Mouse (Mus musculus) lung, postnatal 0 days (tissue): ENCODE measurements around the gene Stard3. TPM values are rescaled to one million over a fixed set of nuclear protein-coding genes. Genes with fewer than 3 reads are reported as not detected.

Experiments
- ATAC-seq: fragments of 200-750 bp; cut with Nextera tagmentation; 2 replicates; pipeline ENCODE4 v1.8.0; 2017; ENCODE audit warnings: moderate library complexity
- DNase-seq: peaks from one replicate; pipeline ENCODE4 v3.0.0-alpha.2; 2016; ENCODE audit warnings: low spot score
- H3K27ac ChIP-seq: fragments of 300-500 bp; sonication (generic); 2 replicates; pipeline ENCODE4 v1.5.1; 2014; ENCODE audit warnings: antibody characterized with exemption, mild to moderate bottlenecking, low read length, mixed read lengths
- H3K27me3 ChIP-seq: fragments of 300-500 bp; sonication (generic); replicated peaks from 2 replicates; pipeline ENCODE4 v1.6.1; 2014; ENCODE audit warnings: low read length, mixed read lengths; ENCODE audit not compliant: insufficient read depth
- H3K36me3 ChIP-seq: fragments of 300-500 bp; sonication (generic); 2 replicates; pipeline ENCODE4 v1.6.1; 2014; ENCODE audit warnings: low read length, mixed read lengths; ENCODE audit not compliant: insufficient read depth
- H3K4me1 ChIP-seq: fragments of 300-500 bp; sonication (generic); 2 replicates; pipeline ENCODE4 v1.6.1; 2014; ENCODE audit warnings: antibody characterized with exemption, low read depth, low read length, mixed read lengths; ENCODE audit not compliant: insufficient read depth
- H3K4me2 ChIP-seq: fragments of 300-500 bp; sonication (generic); replicated peaks from 2 replicates; pipeline ENCODE4 v1.6.1; 2014; ENCODE audit warnings: low read depth, mild to moderate bottlenecking, low read length, moderate library complexity, mixed read lengths
- H3K4me3 ChIP-seq: fragments of 300-500 bp; sonication (generic); 2 replicates; pipeline ENCODE4 v1.5.1; 2014; ENCODE audit warnings: low read depth, low read length
- H3K9ac ChIP-seq: fragments of 300-500 bp; sonication (generic); replicated peaks from 2 replicates; pipeline ENCODE4 v1.6.1; 2014; ENCODE audit warnings: low read depth, mild to moderate bottlenecking
- H3K9me3 ChIP-seq: fragments of 300-500 bp; sonication (generic); 2 replicates; pipeline ENCODE4 v1.6.1; 2016; ENCODE audit warnings: low read length, mixed read lengths
- CTCF ChIP-seq: IDR thresholded peaks from 2 replicates; pipeline ENCODE4 v1.5.1; 2016; ENCODE audit warnings: antibody characterized with exemption, mild to moderate bottlenecking
- EP300 ChIP-seq: IDR thresholded peaks from 2 replicates; pipeline ENCODE4 v1.6.1; 2016; ENCODE audit warnings: antibody characterized with exemption, mild to moderate bottlenecking, control low read depth
- WGBS: fragments of 180-500 bp; shearing (Covaris S2); extraction: QIAGEN DNeasy Blood & Tissue Kit; methylation state at CpG from one replicate; pipeline ENCODE4 v1.1.7; 2014; 5-methylcytosine and 5-hydroxymethylcytosine counted together
- polyA plus RNA-seq: library from polyadenylated mRNA; unstranded; fragments of >200 nt; fragmentation: Nextera tagmentation; extraction: Ambion mirVana; gene quantifications from 2 replicates; pipeline ENCODE4 v1.2.1, GENCODE M21; 2015

Gene Stard3
- polyA plus RNA-seq, 1 experiment from 2014 or later, result 73.1 TPM

- Histone ChIP-seq H3K27me3 (peaks cover 79% of the 10 kb centered on the region), H3K27ac (no peak overlapping the region), H3K36me3 (no peaks in the 10 kb centered on the region), H3K4me1 (no peaks in the 10 kb centered on the region), H3K4me3 (no peak overlapping the region), H3K4me2 (no peak overlapping the region), H3K9ac (no peak overlapping the region), H3K9me3 (no peaks in the 10 kb centered on the region)
- 10% methylated on average over 2 of the region's 2 CpGs for WGBS
- ATAC-seq (no peak), DNase-seq (no peak)
- no peak for TF ChIP-seq EP300
Measured at GRCm38 (mm10) chr11:98319944-98320343, 38.2 kb upstream of the Stard3 start.

GRCm38 (mm10) chr11:98320381-98320780 lies 37.8 kb upstream of the Stard3 start:
- H3K27me3 ChIP-seq, result peaks cover 81% of the 10 kb centered on the region
- H3K4me3 ChIP-seq, result no peak overlapping the region
- H3K36me3 ChIP-seq, result no peaks in the 10 kb centered on the region
- DNase-seq, result no peak
- no peak overlapping the region for H3K27ac ChIP-seq
- ATAC-seq, result no peak
- WGBS, result 8% methylated on average over 10 of the region's 12 CpGs
- H3K9ac ChIP-seq, result no peak overlapping the region
- H3K9me3 ChIP-seq, result no peaks in the 10 kb centered on the region
- no peaks in the 10 kb centered on the region for H3K4me1 ChIP-seq
- no peak for TF ChIP-seq CTCF
- no peak for TF ChIP-seq EP300
- no peak overlapping the region for H3K4me2 ChIP-seq

DNA sequence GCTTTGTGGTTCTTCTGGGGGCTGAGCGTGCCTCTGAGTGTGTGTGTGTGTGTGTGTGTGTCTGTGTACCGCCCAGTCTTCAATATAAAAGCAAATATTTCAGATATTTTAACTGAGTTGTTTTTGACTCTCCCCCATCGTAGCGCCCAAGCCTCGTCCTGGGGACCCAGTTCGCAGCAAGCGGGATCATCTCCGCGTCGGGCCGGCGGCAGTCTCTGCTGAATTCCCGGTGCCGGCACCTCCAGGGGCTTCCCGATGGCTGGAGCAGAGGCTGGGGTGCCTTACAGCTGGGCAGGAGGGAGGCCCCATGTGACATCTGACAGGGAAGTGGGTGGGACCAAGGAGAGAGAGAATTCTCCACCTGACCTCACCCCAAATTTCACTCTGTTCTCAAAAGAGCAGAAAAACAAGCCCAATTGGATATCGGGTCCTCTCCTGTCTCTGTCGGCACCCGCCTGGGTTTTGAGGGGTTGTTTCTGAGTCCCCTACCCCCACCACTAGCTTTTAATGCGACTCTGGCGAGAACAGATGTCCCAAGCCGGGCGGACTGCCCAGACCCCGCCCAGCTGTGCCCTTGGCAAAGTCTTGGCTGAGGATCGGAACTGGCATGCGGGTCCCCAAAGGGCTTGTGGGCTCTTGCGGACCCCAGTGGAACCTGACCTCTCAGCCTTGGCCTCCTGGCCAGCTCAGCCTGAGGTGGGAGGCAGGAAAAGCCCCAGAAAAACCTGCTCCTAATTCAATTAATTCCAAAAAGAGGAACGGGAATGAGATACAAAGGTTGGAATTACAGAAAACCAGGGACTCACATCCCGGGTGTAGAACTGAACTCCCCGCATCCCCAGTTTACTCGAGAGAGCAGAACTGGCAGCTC lies 37.1 kb upstream of the Stard3 start:
- Histone ChIP-seq H3K9ac (no peak overlapping the region), H3K27ac (no peak overlapping the region), H3K4me2 (no peak overlapping the region), H3K27me3 (peaks cover 87% of the 10 kb centered on the region), H3K4me1 (no peaks in the 10 kb centered on the region), H3K9me3 (no peaks in the 10 kb centered on the region), H3K36me3 (no peaks in the 10 kb centered on the region), H3K4me3 (no peak overlapping the region)
- TF ChIP-seq CTCF, result no peak
- no peak for TF ChIP-seq EP300
- ATAC-seq (no peak), DNase-seq (no peak)
- WGBS, result 2% methylated on average over 30 of the region's 30 CpGs

DNA sequence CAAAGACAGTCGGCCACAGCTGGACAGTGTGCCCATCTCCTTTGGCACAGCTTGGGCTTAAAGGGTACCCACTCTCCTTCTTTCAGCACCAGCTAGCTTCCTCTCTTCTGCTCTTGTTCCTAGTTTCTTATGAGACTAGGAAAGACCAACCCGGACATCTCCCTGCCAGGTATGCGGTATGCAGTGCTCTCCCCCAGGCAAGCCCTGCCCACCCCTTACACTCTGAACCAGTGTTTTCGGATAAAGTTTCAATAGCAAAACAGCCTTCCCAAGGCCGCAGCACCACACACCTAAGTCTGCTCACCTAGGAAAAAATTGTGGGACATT lies 36.5 kb upstream of the Stard3 start:
- no peak for ATAC-seq
- H3K4me2 ChIP-seq, result no peak overlapping the region
- WGBS, result 5% methylated on average over 5 of the region's 5 CpGs

GRCm38 (mm10) chr11:98322159-98322558 lies 36.0 kb upstream of the Stard3 start:
- H3K4me2 ChIP-seq, result no peak overlapping the region
- 0% methylated on average over 1 of the region's 1 CpGs for WGBS
- H3K9me3 ChIP-seq, result no peaks in the 10 kb centered on the region
- no peak for TF ChIP-seq EP300
- TF ChIP-seq CTCF, result no peak
- H3K27ac ChIP-seq, result no peak overlapping the region
- H3K27me3 ChIP-seq, result peaks cover 87% of the 10 kb centered on the region
- H3K36me3 ChIP-seq, result no peaks in the 10 kb centered on the region
- peaks cover 1% of the 10 kb centered on the region; the same call in 1 of the 2 replicates for H3K4me1 ChIP-seq
- DNase-seq (no peak), ATAC-seq (no peak)
- H3K4me3 ChIP-seq, result no peak overlapping the region
- H3K9ac ChIP-seq, result no peak overlapping the region

More for the DNA sequence above, 36.5 kb upstream of the Stard3 start:
- H3K4me1 ChIP-seq, result no peaks in the 10 kb centered on the region
- H3K27ac ChIP-seq, result no peak overlapping the region
- no peaks in the 10 kb centered on the region for H3K9me3 ChIP-seq
- H3K9ac ChIP-seq, result no peak overlapping the region
- TF ChIP-seq CTCF (no peak), EP300 (no peak)
- H3K4me3 ChIP-seq, result no peak overlapping the region
- H3K27me3 ChIP-seq, result peaks cover 87% of the 10 kb centered on the region
- no peaks in the 10 kb centered on the region for H3K36me3 ChIP-seq
- DNase-seq, result no peak

DNA sequence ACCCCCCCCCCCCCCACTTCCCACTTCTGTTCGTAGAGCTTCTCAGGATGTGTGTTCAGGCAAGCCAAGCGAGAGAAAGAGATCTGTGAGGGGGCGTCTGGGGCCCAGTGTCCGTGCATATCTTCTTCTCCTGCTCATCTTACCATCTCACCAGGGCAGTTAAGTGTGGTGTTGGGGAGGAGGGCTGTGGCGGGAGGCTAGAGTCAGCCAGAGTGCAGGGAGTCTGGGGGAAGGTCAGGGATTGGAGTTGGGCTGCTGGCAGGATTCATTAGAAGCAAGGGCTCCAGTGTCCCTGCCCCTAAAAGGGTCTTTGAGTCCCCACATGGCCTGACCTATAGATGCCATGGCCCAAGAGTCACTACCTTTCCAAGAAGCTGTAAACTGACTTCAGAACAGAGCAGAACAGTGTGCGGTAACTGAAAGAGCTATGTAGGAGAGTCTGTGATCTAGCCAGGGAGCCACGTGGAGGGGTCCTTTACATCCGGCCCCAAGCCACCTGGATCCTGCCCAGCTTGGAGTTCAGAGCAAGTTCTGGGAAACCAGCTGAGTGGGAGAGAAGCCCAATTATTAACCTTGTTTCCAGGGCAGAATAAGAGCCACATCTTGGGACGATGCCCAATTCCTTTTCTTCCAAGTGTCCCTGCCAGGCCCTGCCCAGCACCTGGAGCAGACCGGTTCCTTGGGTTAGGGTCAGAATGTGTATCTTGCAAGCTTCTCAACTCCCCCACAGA lies 34.9 kb upstream of the Stard3 start:
- DNase-seq (no peak), ATAC-seq (no peak)
- Histone ChIP-seq H3K36me3 (no peaks in the 10 kb centered on the region), H3K4me2 (no peak overlapping the region), H3K9me3 (no peaks in the 10 kb centered on the region), H3K4me3 (no peak overlapping the region), H3K27ac (no peak overlapping the region), H3K27me3 (peaks cover 91% of the 10 kb centered on the region), H3K9ac (no peak overlapping the region), H3K4me1 (peaks cover 6% of the 10 kb centered on the region; the same call in 1 of the 2 replicates)
- TF ChIP-seq CTCF, result no peak
- no peak for TF ChIP-seq EP300
- WGBS, result 5% methylated on average over 9 of the region's 10 CpGs
